Mouse (Mus musculus): Measurements from ENCODE around the gene Alkal2. TPM values are rescaled to one million over a fixed set of nuclear protein-coding genes. Genes with fewer than 3 reads are reported as not detected.

Gene Alkal2
- polyA plus RNA-seq, 1 experiment from 2014 or later: not detected

Other genes starting within 250 kb of the Alkal2 start
- 189 and 194 TPM in 2 replicates for gene Acp1, start 27.3 kb downstream of the Alkal2 start, polyA plus RNA-seq (2014; fragmentation: Nextera tagmentation; extraction: Ambion mirVana)
- gene Sh3yl1, start 27.3 kb downstream of the Alkal2 start, polyA plus RNA-seq (2014; fragmentation: Nextera tagmentation; extraction: Ambion mirVana): 20.7 and 23.1 TPM in 2 replicates
- 0.15 TPM in 1 of 2 replicates, not detected in the other for gene Fam110c, start 189.5 kb downstream of the Alkal2 start, polyA plus RNA-seq (2014; fragmentation: Nextera tagmentation; extraction: Ambion mirVana)

All from neural tube, embryonic 11.5 days (tissue).